ENCODE assay signal across 8 mouse cellular contexts in the genomic region with DNA sequence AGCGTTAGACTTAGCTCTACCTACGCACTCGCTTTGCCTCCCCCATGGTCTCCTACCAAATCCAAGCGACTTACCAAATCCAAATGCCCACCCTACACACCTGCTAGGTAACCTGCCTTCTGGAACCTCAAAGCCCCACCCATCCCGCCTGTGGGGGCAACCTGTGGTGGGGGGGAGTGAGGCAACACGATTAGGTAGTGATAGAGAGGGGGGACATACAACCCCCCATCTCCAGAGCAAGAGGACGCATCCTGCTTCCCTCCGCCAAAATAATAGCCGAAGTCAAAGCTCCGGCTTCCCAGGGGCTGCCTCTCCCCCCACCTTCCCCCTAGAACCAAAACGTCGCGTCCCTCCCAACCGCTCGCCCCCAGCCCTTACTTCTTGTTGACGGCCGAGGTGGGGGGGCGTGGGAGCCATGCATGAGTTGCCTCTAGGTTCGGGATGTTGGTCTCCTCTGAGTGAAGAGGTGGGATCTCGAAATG.
DNase-seq lines count a peak whose midpoint lies in the region; ATAC-seq and TF ChIP-seq lines count a peak whose summit lies in the region.

No protein-coding gene starts in this region.

- H3K4me2 ChIP-seq in hindbrain, embryonic 13.5 days, result peak overlapping the region; percentile 100
- peak overlapping the region; percentile 100 for H3K4me2 ChIP-seq in midbrain, embryonic 13.5 days (replicated peaks)

- no peak for ATAC-seq in erythroblast, adult 5-6 weeks (replicated peaks; ENCODE audit: low FRiP score, poor library complexity, severe bottlenecking)
- ATAC-seq in hindbrain, embryonic 13.5 days (ENCODE audit: low FRiP score), result peak; percentile 19; the same call in 1 of the 2 replicates
- ATAC-seq in midbrain, embryonic 13.5 days, result no peak; the same call in 1 of the 2 replicates

- under 1% methylated on average over 19 of the region's 20 CpGs for WGBS in hindbrain, embryonic 13.5 days
- WGBS in midbrain, embryonic 13.5 days, result under 1% methylated on average over 20 of the region's 20 CpGs

- intact Hi-C loops in left cerebral cortex, postnatal 14 days (cut with DNase I), result loop anchor here (5.0 kb wide), 3 partner anchors 105 to 235 kb away; a partner anchor contains a TSS

- peak overlapping the region; percentile 80 for H3K9ac ChIP-seq in hindbrain, embryonic 13.5 days
- peak overlapping the region; percentile 74 for H3K9ac ChIP-seq in midbrain, embryonic 13.5 days (replicated peaks)

- peaks cover 24% of the 10 kb centered on the region for H3K4me1 ChIP-seq in erythroblast, embryonic 14.5 days (ENCODE audit: control insufficient read depth)
- 0 out of 2 replicates have a peak, but pooled peaks cover 4% of the 10 kb centered on the region for H3K4me1 ChIP-seq in embryonic fibroblast, embryonic 13.5 days (ENCODE audit: control insufficient read depth, insufficient read depth, low read length)
- peaks cover 50% of the 10 kb centered on the region for H3K4me1 ChIP-seq in hindbrain, embryonic 13.5 days (replicated peaks)
- peaks cover 44% of the 10 kb centered on the region for H3K4me1 ChIP-seq in midbrain, embryonic 13.5 days (replicated peaks)

- peak overlapping the region; percentile 61 for H3K4me3 ChIP-seq in erythroblast, embryonic 14.5 days (replicated peaks)
- H3K4me3 ChIP-seq in embryonic fibroblast, embryonic 13.5 days (ENCODE audit: insufficient read depth, low read length), result peak overlapping the region; percentile 54
- peak overlapping the region; percentile 71 for H3K4me3 ChIP-seq in hindbrain, embryonic 13.5 days
- H3K4me3 ChIP-seq in midbrain, embryonic 13.5 days (replicated peaks), result peak overlapping the region; percentile 79

- peak; percentile 40 for DNase-seq in R1 (ENCODE audit: low read depth, low spot score)
- DNase-seq in left cerebral cortex, postnatal 14 days (ENCODE audit: low spot score in 2 of 2), result peak; percentile 57 to 61
- DNase-seq in thymus, postnatal 10 days (ENCODE audit: low spot score in 2 of 2), result peak; percentile 29 to 41

- TF ChIP-seq CTCF in embryonic fibroblast, embryonic 13.5 days (IDR thresholded peaks at IDR 0.05; ENCODE audit: borderline replicate concordance, insufficient read depth, low read length), result no peak

- H3K27ac ChIP-seq in embryonic fibroblast, embryonic 13.5 days (ENCODE audit: insufficient read depth, low read length), result no peak overlapping the region
- no peak overlapping the region for H3K27ac ChIP-seq in hindbrain, embryonic 13.5 days
- H3K27ac ChIP-seq in midbrain, embryonic 13.5 days, result no peak overlapping the region

- TF ChIP-seq POLR2A in embryonic fibroblast, embryonic 13.5 days (IDR thresholded peaks at IDR 0.05; ENCODE audit: low read depth, low read length), result no peak

- H3K9me3 ChIP-seq in erythroblast, embryonic 14.5 days (ENCODE audit: control insufficient read depth, low read length), result peaks cover 2% of the 10 kb centered on the region; the same call in 1 of the 2 replicates
- H3K9me3 ChIP-seq in hindbrain, embryonic 13.5 days, result no peaks in the 10 kb centered on the region
- no peaks in the 10 kb centered on the region for H3K9me3 ChIP-seq in midbrain, embryonic 13.5 days

- peaks cover 81% of the 10 kb centered on the region for H3K27me3 ChIP-seq in erythroblast, embryonic 14.5 days (ENCODE audit: control insufficient read depth)
- H3K27me3 ChIP-seq in hindbrain, embryonic 13.5 days, result peaks cover 50% of the 10 kb centered on the region
- peaks cover 66% of the 10 kb centered on the region for H3K27me3 ChIP-seq in midbrain, embryonic 13.5 days

- H3K36me3 ChIP-seq in erythroblast, embryonic 14.5 days (ENCODE audit: control insufficient read depth), result no peaks in the 10 kb centered on the region
- no peaks in the 10 kb centered on the region for H3K36me3 ChIP-seq in hindbrain, embryonic 13.5 days
- no peaks in the 10 kb centered on the region for H3K36me3 ChIP-seq in midbrain, embryonic 13.5 days
